Mouse (Mus musculus) myocyte (in vitro differentiated cells): ENCODE measurements at regions not wholly inside any gene's neighbourhood (a gene's known extent, or its start where the extent isn't known, plus 50 kb on each side); places are given as distances from the start of the nearest gene placed in this dataset.

Source experiments
- CEBPB ChIP-seq: IDR thresholded peaks from 2 replicates; pipeline ENCODE4 v1.6.1; 2011; ENCODE audit warnings: mild to moderate bottlenecking, moderate library complexity; ENCODE audit not compliant: poor library complexity, insufficient read depth, severe bottlenecking
- E2F4 ChIP-seq: IDR thresholded peaks from one replicate; pipeline ENCODE4 v1.6.1; 2011; ENCODE audit warnings: mild to moderate bottlenecking, control low read depth, moderate library complexity; ENCODE audit not compliant: insufficient read depth
- MYOG ChIP-seq, 3 experiments: IDR thresholded peaks; one replicate each; pipeline ENCODE4 v1.6.1; 2011; ENCODE audit warnings: control low read depth in 2 of 3, low read depth in 2 of 3, mild to moderate bottlenecking in 2 of 3; ENCODE audit not compliant: insufficient read length in 2 of 3, control insufficient read depth in 1 of 3, insufficient read depth in 1 of 3
- POLR2A ChIP-seq: IDR thresholded peaks from one replicate; pipeline ENCODE4 v1.6.1; 2011; ENCODE audit warnings: low read depth, mild to moderate bottlenecking, control low read depth, moderate library complexity; ENCODE audit not compliant: insufficient read length
- REST ChIP-seq: IDR thresholded peaks from one replicate; pipeline ENCODE4 v1.6.1; 2011; ENCODE audit warnings: mild to moderate bottlenecking, control low read depth, moderate library complexity; ENCODE audit not compliant: insufficient read depth, insufficient read length
- TCF3 ChIP-seq: IDR thresholded peaks from one replicate; pipeline ENCODE4 v1.6.1; 2011; ENCODE audit warnings: low read depth, control low read depth; ENCODE audit not compliant: insufficient read length
- USF1 ChIP-seq: IDR thresholded peaks from one replicate; pipeline ENCODE4 v1.6.1; 2011; ENCODE audit warnings: low read depth, mild to moderate bottlenecking, control low read depth, moderate library complexity

DNA sequence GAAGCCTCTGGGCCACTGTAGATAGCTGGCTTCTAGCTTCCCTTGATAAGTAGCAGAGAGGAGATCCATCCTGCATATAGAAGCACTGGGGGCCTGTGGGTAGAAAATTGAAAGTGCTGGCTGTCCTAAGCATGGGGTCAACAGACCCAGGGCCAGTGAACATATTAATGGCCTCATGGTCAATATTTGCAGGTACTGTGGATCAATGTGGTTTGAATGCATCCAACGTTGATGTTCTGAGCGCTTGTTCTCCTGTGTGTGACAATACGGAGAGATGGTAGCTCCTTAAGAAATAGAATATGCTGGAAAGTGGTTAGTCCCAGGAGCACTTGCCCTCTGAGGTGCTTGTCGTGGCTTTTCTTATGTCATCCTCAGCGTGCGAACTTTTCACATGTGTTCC, 77.1 kb downstream of the Pdcl3 start:
- TF ChIP-seq POLR2A (no peak), MYOG (IDR thresholded peaks at IDR 0.05; ENCODE audit: control insufficient read depth in 1 of 3, insufficient read depth in 1 of 3, insufficient read length in 2 of 3, low read depth in 2 of 3) (no peak), USF1 (no peak), E2F4 (no peak), TCF3 (no peak), CEBPB (no peak), REST (no peak)
